Mouse (Mus musculus) heart, adult 2 months (tissue): Measurements from ENCODE around the gene Nudt8. TPM values are rescaled to one million over a fixed set of nuclear protein-coding genes. Genes with fewer than 3 reads are reported as not detected.
"Not testable (repeated sequence)": the region's sequence is repeated elsewhere in the genome, so short reads cannot be mapped to it uniquely, and the experiment has no call there.

Experiments used
- DNase-seq, 2 experiments: peaks; one replicate each; pipeline ENCODE4 v3.0.0; 2021
- H3K27ac ChIP-seq: fragments of 200-600 bp; 2 replicates; pipeline ENCODE4 v1.8.1; 2022
- H3K27me3 ChIP-seq: fragments of 200-500 bp; 2 replicates; pipeline ENCODE4 v1.6.1; 2012; ENCODE audit warnings: mild to moderate bottlenecking, low read length, inconsistent platforms, mixed read lengths; ENCODE audit not compliant: control insufficient read depth, insufficient read depth
- H3K36me3 ChIP-seq: fragments of 200-500 bp; 2 replicates; pipeline ENCODE4 v1.6.1; 2012; ENCODE audit warnings: low read length, inconsistent platforms; ENCODE audit not compliant: control insufficient read depth, insufficient read depth
- H3K4me1 ChIP-seq: fragments of 200-500 bp; 2 replicates; pipeline ENCODE4 v1.6.1; 2011; ENCODE audit warnings: low read length; ENCODE audit not compliant: control insufficient read depth, insufficient read depth
- H3K4me3 ChIP-seq: fragments of 200-600 bp; 2 replicates; pipeline ENCODE4 v1.8.1; 2022
- H3K79me2 ChIP-seq: fragments of 200-500 bp; replicated peaks from 2 replicates; pipeline ENCODE4 v1.6.1; 2012; ENCODE audit warnings: mild to moderate bottlenecking, inconsistent platforms, low read length, moderate library complexity, mixed read lengths; ENCODE audit not compliant: control insufficient read depth, insufficient read depth
- H3K9ac ChIP-seq: fragments of 200-500 bp; 2 replicates; pipeline ENCODE4 v1.6.1; 2012; ENCODE audit warnings: low read depth, mild to moderate bottlenecking, control low read depth, inconsistent platforms, low read length, mixed read lengths
- CTCF ChIP-seq: fragments of 200-600 bp; IDR thresholded peaks from 2 replicates; pipeline ENCODE4 v1.8.1; 2022; ENCODE audit warnings: antibody characterized with exemption, mild to moderate bottlenecking, moderate library complexity
- EP300 ChIP-seq: fragments of 200-500 bp; IDR thresholded peaks from 2 replicates; pipeline ENCODE4 v1.6.1; 2011; ENCODE audit warnings: low read depth, low read length, control low read depth; ENCODE audit not compliant: insufficient read depth
- POLR2A ChIP-seq: fragments of 200-500 bp; IDR thresholded peaks from 2 replicates; pipeline ENCODE4 v1.6.1; 2011; ENCODE audit warnings: mild to moderate bottlenecking, low read depth, low read length, control low read depth; ENCODE audit not compliant: insufficient read depth
- WGBS: fragments of 180-500 bp; shearing (Covaris S2); methylation state at CpG from one replicate; pipeline ENCODE4 v1.1.7; 2018; 5-methylcytosine and 5-hydroxymethylcytosine counted together
- intact Hi-C: fragments of 180-260 bp; cut with DNase I; formaldehyde crosslinking; loops from one replicate; pipeline ENCODE4 v1.15.1; 2025
- polyA plus RNA-seq: library from polyadenylated mRNA; depleted of rRNA; stranded (reverse); fragments of >200 nt; gene quantifications from 2 replicates; pipeline ENCODE4 v1.2.3, GENCODE M21; 2012
- total RNA-seq, 2 experiments: library from RNA; stranded (reverse); gene quantifications; 2 replicates each; pipeline ENCODE4 v1.2.3; 2021

Nudt8 gene
- total and polyA plus RNA-seq, 3 experiments, result 61.9 to 149 (median 136) TPM

- no peaks in the 10 kb centered on the region for H3K79me2 ChIP-seq
- no peak overlapping the region for H3K9ac ChIP-seq
- WGBS, result 77% methylated on average over 12 of the region's 12 CpGs
- TF ChIP-seq EP300, result no peak
- TF ChIP-seq POLR2A, result no peak
- no peak for TF ChIP-seq CTCF
- H3K4me3 ChIP-seq, result no peak overlapping the region
- no peaks in the 10 kb centered on the region for H3K27me3 ChIP-seq
- intact Hi-C loops, result no loop called here
- no peaks in the 10 kb centered on the region for H3K36me3 ChIP-seq
- DNase-seq, result no peak
- H3K27ac ChIP-seq, result no peak overlapping the region
- H3K4me1 ChIP-seq, result peaks cover 4% of the 10 kb centered on the region
These were observed 36.1 kb downstream of the Nudt8 start for GRCm38 (mm10) chr19:4036327-4037045.

- H3K27ac ChIP-seq, result peak overlapping the region; percentile 80
- H3K9ac ChIP-seq, result peak overlapping the region; percentile 92
- H3K4me1 ChIP-seq, DNase-seq, H3K36me3 ChIP-seq, H3K27me3 ChIP-seq, intact Hi-C loops, H3K79me2 ChIP-seq: not testable (repeated sequence)
- peak overlapping the region; percentile 59 for H3K4me3 ChIP-seq
- 28% methylated on average over 8 of the region's 8 CpGs for WGBS
These were observed 36.9 kb downstream of the Nudt8 start for GRCm38 (mm10) chr19:4037154-4037787.

- Histone ChIP-seq H3K79me2 (no peaks in the 10 kb centered on the region), H3K4me3 (peak within 1 kb of the TSS; percentile 59), H3K27ac (peak within 1 kb of the TSS; percentile 80), H3K4me1 (peaks cover 4% of the 10 kb centered on the region), H3K9ac (peak within 1 kb of the TSS; percentile 92), H3K27me3 (no peaks in the 10 kb centered on the region), H3K36me3 (no peaks in the 10 kb centered on the region)
- intact Hi-C loops, result no loop called here
- WGBS, result under 1% methylated on average over 26 of the region's 26 CpGs
- DNase-seq, result peak; percentile 92 to 93
- no peak for TF ChIP-seq EP300
- TF ChIP-seq POLR2A, result peak; percentile 94
- peak; percentile 55 for TF ChIP-seq CTCF
These were observed 37.4 kb downstream of the Nudt8 start, which contains the start of gene Gstp1 for GRCm38 (mm10) chr19:4037788-4038232. Gstp1 (minus strand) TSS chr19:4037985.

GRCm38 (mm10) chr19:4040941-4041340 is 40.6 kb downstream of the Nudt8 start:
- WGBS, result 86% methylated on average over 5 of the region's 5 CpGs
- H3K4me1 ChIP-seq, H3K4me3 ChIP-seq, DNase-seq, H3K27ac ChIP-seq, H3K9ac ChIP-seq, H3K36me3 ChIP-seq, H3K27me3 ChIP-seq, intact Hi-C loops, H3K79me2 ChIP-seq: not testable (repeated sequence)

DNA sequence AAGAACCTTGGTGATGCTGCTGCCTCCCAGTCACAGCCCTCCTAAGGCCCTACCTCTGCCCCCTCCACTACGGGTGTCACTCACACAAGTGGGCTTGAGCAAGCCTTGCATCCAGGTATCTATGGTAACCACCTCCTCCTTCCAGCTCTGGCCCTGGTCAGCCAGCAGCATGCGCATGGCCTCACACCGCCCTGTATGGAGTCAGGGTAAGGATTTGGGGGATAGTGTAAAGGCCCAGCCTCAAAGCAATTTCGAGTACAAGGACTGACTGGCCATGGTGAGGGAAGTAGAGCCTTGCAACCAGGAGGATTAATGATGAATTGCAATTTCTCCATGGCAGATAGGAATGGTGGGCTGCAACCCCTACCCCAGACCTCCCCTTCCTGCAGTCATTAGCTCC is 41.1 kb downstream of the Nudt8 start:
- DNase-seq, H3K27me3 ChIP-seq, H3K27ac ChIP-seq, intact Hi-C loops, H3K4me3 ChIP-seq, H3K4me1 ChIP-seq, H3K9ac ChIP-seq, H3K36me3 ChIP-seq, H3K79me2 ChIP-seq: not testable (repeated sequence)
- 91% methylated on average over 3 of the region's 4 CpGs for WGBS

- Histone ChIP-seq H3K4me3 (no peak overlapping the region; the same call in 1 of the 2 replicates), H3K27ac (peak overlapping the region; percentile 49), H3K4me1 (peaks cover 8% of the 10 kb centered on the region), H3K36me3 (no peaks in the 10 kb centered on the region), H3K9ac (no peak overlapping the region), H3K27me3 (no peaks in the 10 kb centered on the region), H3K79me2 (no peaks in the 10 kb centered on the region)
- 52% methylated on average over 14 of the region's 14 CpGs for WGBS
- intact Hi-C loops, result no loop called here
- DNase-seq, result peak; percentile 58 to 70
- TF ChIP-seq CTCF, result no peak
- TF ChIP-seq EP300, result no peak
- TF ChIP-seq POLR2A, result 0 out of 2 replicates have a peak, but pooled peaks have one; percentile 29
These were observed 41.7 kb downstream of the Nudt8 start for GRCm38 (mm10) chr19:4042124-4042523.

- intact Hi-C loops, H3K36me3 ChIP-seq, H3K79me2 ChIP-seq, H3K4me3 ChIP-seq, DNase-seq, H3K4me1 ChIP-seq, H3K27me3 ChIP-seq, H3K27ac ChIP-seq, H3K9ac ChIP-seq: not testable (repeated sequence)
- WGBS, result 79% methylated on average over 5 of the region's 5 CpGs
These were observed 43.7 kb downstream of the Nudt8 start for GRCm38 (mm10) chr19:4044109-4044508.
